Mouse (Mus musculus) small intestine, adult 2 months (tissue): ENCODE measurements around the gene Arl6ip6. TPM values are rescaled to one million over a fixed set of nuclear protein-coding genes. Genes with fewer than 3 reads are reported as not detected.

ENCODE experiments used
- H3K27ac ChIP-seq: fragments of 200-500 bp; 2 replicates; pipeline ENCODE4 v1.5.1; 2012; ENCODE audit warnings: low read depth, low read length, control low read depth, inconsistent platforms; ENCODE audit not compliant: insufficient read depth
- H3K27me3 ChIP-seq: fragments of 200-500 bp; 2 replicates; pipeline ENCODE4 v1.6.1; 2012; ENCODE audit warnings: mild to moderate bottlenecking, moderate library complexity, low read length, inconsistent platforms; ENCODE audit not compliant: control insufficient read depth, insufficient read depth
- H3K36me3 ChIP-seq: fragments of 200-500 bp; 2 replicates; pipeline ENCODE4 v1.6.1; 2012; ENCODE audit warnings: mild to moderate bottlenecking, low read length, control low read depth, inconsistent platforms; ENCODE audit not compliant: control insufficient read depth, insufficient read depth
- H3K4me1 ChIP-seq: fragments of 200-500 bp; 2 replicates; pipeline ENCODE4 v1.6.1; 2012; ENCODE audit warnings: low read length, inconsistent platforms, mixed read lengths; ENCODE audit not compliant: control insufficient read depth, insufficient read depth, insufficient read length
- H3K4me3 ChIP-seq: fragments of 200-500 bp; 2 replicates; pipeline ENCODE4 v1.5.1; 2012; ENCODE audit warnings: low read depth, mild to moderate bottlenecking, control low read depth, inconsistent platforms, low read length, moderate library complexity
- CTCF ChIP-seq: fragments of 200-500 bp; IDR thresholded peaks from 2 replicates; pipeline ENCODE4 v1.5.1; 2012; ENCODE audit warnings: low read depth, mild to moderate bottlenecking, control low read depth, inconsistent platforms, low read length, moderate library complexity, mixed read lengths; ENCODE audit not compliant: insufficient replicate concordance, insufficient read length; ENCODE audit errors: extremely low read depth
- POLR2A ChIP-seq: fragments of 200-500 bp; IDR thresholded peaks from 2 replicates; pipeline ENCODE4 v1.6.1; 2012; ENCODE audit warnings: low read depth, mild to moderate bottlenecking, control low read depth, inconsistent platforms, low read length, moderate library complexity
- WGBS: fragments of 180-500 bp; shearing (Covaris S2); methylation state at CpG from one replicate; pipeline ENCODE4 v1.1.7; 2018; 5-methylcytosine and 5-hydroxymethylcytosine counted together
- polyA plus RNA-seq: library from polyadenylated mRNA; depleted of rRNA; stranded (reverse); fragments of >200 nt; gene quantifications from 2 replicates; pipeline ENCODE4 v1.2.3, GENCODE M21; 2012

Arl6ip6 gene
- polyA plus RNA-seq, 1 experiment: 4.3 TPM

DNA sequence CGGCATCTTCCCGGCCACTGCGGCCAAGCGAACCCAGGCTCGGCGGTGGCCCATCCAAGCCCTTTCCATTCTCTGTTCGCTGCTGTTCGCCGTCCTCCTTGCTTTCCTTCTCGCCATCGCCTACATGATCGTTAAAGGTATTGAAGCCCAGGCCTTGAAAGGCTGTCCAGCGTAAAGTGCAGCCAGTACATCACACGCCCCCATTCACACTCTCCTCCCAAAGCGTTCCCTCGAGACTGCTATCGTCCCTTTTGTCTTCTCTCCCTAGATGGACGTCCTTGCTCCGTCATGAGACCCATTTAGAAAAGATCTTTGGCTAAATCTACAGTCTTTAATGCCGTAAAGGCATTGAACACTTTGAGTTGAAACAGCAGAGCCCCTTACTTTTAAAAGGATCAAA, 860 bp downstream of the Arl6ip6 start:
- Histone ChIP-seq H3K36me3 (peaks cover 13% of the 10 kb centered on the region), H3K27me3 (no peaks in the 10 kb centered on the region), H3K27ac (peak overlapping the region; percentile 74), H3K4me1 (peaks cover 2% of the 10 kb centered on the region; the same call in 1 of the 2 replicates), H3K4me3 (peak overlapping the region; percentile 95)
- under 1% methylated on average over 20 of the region's 20 CpGs for WGBS
- TF ChIP-seq POLR2A: no peak
- TF ChIP-seq CTCF: no peak

DNA sequence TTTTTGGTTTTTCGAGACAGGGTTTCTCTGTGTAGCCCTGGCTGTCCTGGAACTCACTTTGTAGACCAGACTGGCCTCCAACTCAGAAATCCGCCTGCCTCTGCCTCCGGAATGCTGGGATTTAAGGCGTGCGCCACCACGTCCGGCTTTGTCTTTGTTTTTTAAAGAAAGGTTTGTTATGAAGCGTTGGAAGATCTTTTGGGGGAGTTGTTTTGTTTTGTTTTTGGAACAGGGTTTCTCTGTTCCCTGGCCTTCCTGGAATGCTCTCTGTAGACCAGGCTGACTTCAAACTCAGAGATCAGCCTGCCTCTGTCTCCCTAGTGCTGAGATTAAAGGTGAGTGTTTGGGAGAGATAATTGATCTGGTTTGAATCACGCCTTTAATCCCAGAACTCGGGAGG, 4.9 kb downstream of the Arl6ip6 start:
- H3K27me3 ChIP-seq: no peaks in the 10 kb centered on the region
- TF ChIP-seq CTCF (no peak), POLR2A (no peak)
- WGBS: 94% methylated on average over 10 of the region's 10 CpGs
- no peak overlapping the region for H3K27ac ChIP-seq
- H3K4me1 ChIP-seq: no peaks in the 10 kb centered on the region
- peaks cover 12% of the 10 kb centered on the region for H3K36me3 ChIP-seq
- no peak overlapping the region for H3K4me3 ChIP-seq

DNA sequence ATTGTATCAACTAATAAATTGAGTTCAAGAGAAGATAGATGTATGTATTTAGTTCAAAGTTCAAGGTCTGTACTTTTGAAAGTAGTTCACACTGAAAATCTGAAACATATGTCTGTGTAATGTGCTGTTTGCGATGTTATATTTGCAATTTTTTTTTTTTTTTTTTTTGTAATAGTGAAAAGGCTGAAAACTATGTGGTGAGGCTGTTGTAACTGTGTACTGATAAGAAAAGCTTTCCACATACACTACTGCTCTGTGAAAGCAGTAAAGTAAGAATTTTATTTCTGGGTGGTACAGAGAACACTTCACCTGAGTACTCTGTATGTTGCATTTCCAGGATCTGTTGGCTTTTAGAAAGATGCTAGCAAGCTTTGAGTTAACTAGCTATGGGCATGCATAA, 7.7 kb downstream of the Arl6ip6 start:
- Histone ChIP-seq H3K27me3 (no peaks in the 10 kb centered on the region), H3K36me3 (peaks cover 14% of the 10 kb centered on the region), H3K4me1 (no peaks in the 10 kb centered on the region), H3K27ac (no peak overlapping the region), H3K4me3 (no peak overlapping the region)
- TF ChIP-seq POLR2A: no peak
- TF ChIP-seq CTCF: no peak
- 80% methylated on average over 1 of the region's 1 CpGs for WGBS

DNA sequence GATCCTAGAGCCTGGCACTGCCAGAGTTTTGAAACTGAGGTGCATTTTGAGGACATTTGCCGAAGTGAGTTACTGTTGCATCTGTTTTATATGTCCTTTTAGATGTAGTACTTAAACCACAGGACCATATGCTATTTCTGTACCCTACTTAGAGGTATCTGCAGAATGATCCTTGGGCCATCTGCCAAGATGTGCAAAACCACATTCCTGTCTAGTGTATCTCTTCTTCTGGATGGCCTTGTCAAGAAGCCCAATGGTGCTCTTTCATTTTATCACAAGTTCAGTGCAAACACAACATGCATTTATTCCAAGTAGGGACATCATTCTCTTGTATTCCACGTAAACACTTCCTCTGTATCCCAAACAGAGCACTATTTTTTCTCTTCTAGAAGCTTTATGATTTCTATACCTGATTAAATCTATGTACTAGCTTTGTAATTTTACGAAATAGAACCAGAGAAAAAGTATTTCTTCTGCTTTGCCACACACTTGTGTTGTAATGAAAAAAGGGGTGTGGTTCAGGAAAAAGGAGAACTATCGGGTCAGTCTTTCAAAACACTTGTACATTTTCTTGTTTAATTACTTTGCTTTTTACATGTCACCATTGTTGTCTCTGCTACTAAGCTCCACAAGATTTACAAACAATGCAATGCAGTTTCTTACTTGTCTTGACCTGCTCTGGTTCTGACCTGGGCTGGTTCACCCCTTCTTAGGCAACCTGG, 8.8 kb downstream of the Arl6ip6 start:
- TF ChIP-seq POLR2A (no peak), CTCF (no peak)
- peaks cover 12% of the 10 kb centered on the region; the same call in 1 of the 2 replicates for H3K36me3 ChIP-seq
- no peaks in the 10 kb centered on the region for H3K4me1 ChIP-seq
- no peak overlapping the region for H3K27ac ChIP-seq
- WGBS: 78% methylated on average over 4 of the region's 4 CpGs
- H3K4me3 ChIP-seq: no peak overlapping the region
- H3K27me3 ChIP-seq: no peaks in the 10 kb centered on the region

DNA sequence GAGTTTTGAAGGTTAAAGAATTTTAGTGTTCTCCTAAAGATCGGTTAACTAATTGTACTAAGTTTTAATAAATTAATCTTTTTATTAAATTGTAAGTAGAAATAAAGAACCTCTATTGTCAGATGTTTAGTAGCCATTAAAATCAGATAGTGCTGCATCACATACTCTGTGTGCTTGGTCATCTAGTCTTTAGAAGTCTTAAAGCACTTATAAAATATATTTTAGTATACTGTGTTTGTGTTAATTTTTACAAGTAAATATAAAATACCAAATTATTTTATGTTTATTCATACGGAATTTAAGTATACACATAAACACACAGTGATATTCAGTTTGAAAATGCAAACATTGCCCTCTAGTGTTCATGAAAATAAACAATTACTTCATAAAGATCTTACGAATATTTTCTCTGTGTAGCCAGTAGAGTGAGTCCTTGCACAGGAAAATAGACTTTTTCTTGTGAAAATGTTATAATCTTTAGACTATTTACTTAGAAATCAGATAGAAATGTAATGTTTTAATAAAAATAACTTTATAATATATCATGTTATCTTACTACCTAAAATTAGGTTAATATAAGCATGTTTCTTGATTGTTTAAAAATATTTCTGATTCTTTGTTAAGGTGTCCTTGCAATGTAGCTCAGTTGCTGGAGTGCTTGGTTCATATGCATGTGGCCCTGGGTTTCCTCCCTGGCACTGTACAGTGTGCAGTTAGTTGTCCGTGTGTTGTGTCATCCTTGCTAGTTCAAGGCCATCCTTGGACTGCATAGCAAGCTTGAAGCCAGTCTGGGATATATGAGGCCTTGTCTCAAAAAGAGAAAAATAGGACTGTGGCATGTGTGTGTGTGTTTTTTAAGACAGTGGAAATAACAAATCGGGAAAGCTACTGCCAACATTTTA, 13.1 kb downstream of the Arl6ip6 start:
- no peaks in the 10 kb centered on the region for H3K4me1 ChIP-seq
- no peak overlapping the region for H3K4me3 ChIP-seq
- WGBS: 57% methylated on average over 5 of the region's 5 CpGs
- H3K36me3 ChIP-seq: peaks cover 8% of the 10 kb centered on the region; the same call in 1 of the 2 replicates
- no peaks in the 10 kb centered on the region for H3K27me3 ChIP-seq
- H3K27ac ChIP-seq: no peak overlapping the region
- TF ChIP-seq POLR2A: no peak
- no peak for TF ChIP-seq CTCF

DNA sequence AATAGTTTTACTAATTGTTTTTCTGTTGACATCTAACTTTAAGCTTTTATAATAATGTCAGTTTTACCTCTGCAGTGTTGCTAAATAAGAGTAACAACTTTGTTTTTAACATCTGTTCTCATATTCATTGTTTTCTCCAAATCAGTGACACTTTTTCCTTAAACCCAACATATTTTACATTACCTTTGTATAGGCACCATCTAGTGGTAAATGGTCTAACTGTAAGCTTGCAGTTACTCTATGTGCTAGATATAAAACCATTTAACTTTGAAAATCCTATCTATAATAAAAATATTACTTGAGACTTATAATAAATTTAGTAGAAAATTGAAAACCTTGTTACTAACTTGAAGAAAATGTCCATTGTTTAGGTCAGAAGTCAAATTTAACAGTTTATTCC, 15.2 kb downstream of the Arl6ip6 start:
- TF ChIP-seq POLR2A (no peak), CTCF (no peak)
- no peak overlapping the region for H3K27ac ChIP-seq
- H3K4me3 ChIP-seq: no peak overlapping the region
- no peaks in the 10 kb centered on the region for H3K4me1 ChIP-seq
- H3K36me3 ChIP-seq: peaks cover 10% of the 10 kb centered on the region; the same call in 1 of the 2 replicates
- no peaks in the 10 kb centered on the region for H3K27me3 ChIP-seq

DNA sequence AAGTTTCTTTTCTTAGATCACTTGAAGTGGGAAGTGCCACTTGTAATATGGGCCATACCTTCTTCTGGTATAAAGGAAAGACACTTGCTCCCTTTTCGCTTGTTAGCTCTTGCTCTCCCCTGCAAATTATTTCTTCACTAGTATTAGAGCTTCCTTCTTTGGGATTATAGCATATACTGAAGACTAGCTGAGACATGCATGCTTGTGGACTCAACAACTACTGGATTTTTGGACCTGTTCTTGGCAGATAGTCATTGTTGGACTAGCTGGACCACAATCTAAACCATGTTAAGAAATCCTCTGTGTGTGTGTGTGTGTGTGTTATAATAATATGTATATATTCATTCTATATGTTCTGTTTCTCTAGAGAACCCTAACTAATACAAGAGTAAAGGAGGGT, 22.0 kb downstream of the Arl6ip6 start:
- 95% methylated on average over 1 of the region's 1 CpGs for WGBS
- Histone ChIP-seq H3K27me3 (no peaks in the 10 kb centered on the region), H3K36me3 (peaks cover 19% of the 10 kb centered on the region), H3K4me3 (no peak overlapping the region), H3K4me1 (no peaks in the 10 kb centered on the region), H3K27ac (no peak overlapping the region)
- TF ChIP-seq POLR2A (no peak), CTCF (no peak)
